Mouse (Mus musculus) Muller cell, postnatal 12 days (primary cell): Measurements from ENCODE around the gene Eif4g2.

Experiments
- DNase-seq: peaks from one replicate; pipeline ENCODE4 v3.0.0-alpha.2; 2015; ENCODE audit errors: inconsistent ontology term

The Eif4g2 gene

GRCm38 (mm10) chr7:111082822-111083732, at the start of gene Eif4g2:
Eif4g2 (minus strand) TSS chr7:111083030.
- DNase-seq: peak; percentile 99

DNA sequence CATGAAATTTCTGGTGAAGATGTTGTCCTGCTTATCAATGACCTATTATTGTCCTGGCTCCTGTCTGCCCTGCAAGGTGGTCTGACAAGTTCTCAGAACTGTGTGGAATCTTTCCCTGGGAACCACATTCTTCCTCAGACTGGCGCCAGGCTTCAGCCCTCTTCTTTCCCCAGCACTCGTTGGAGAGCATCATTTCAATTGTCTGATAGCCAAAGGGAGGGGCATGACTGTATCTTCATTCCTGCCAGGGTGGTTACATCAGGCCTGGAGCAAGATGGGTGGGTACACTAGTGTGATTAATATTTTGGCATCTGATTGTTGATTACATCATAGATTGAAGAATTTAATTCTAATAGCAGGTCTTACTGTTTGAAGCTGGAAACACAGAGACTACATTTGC, 49.8 kb upstream of the Eif4g2 start:
- DNase-seq: peak; percentile 42

- no peak for DNase-seq
These were observed 44.0 kb upstream of the Eif4g2 start for GRCm38 (mm10) chr7:111126636-111127395.

DNA sequence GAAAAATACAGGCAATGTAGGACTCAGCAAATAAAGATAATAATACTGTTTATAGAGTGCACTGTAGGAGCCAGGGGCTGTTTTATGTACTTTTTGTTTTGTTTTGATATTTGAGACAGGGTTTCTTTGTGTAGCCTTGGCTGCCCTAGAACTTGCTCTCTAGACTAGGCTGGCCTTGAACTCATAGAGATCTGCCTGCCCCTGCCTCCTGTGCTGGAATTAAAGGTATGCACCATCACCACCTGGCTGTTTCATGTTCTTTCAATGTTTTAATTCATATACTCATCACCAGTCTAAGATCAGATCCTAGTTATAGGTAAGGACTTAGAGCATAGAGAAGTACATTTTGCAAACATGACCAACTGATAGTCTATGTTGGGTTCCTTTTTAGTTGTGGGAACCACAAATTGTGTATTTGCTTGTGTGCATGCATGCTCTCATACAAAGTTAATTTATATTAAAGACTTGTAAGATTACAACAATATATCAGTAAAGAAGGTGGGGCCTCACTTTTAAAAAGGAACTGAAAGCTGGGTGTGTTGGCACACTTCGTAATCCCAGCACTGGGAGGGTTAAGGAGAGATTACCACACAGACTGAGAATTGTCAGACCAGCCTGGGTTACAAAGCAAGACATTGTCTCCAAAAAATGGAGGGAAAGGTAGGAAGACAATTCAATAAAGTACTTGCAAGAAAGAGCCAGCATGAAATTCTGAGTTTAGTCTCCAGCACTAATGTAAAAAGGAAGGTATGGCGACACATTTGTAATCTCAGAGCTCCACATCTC, 41.1 kb upstream of the Eif4g2 start:
- no peak for DNase-seq

DNA sequence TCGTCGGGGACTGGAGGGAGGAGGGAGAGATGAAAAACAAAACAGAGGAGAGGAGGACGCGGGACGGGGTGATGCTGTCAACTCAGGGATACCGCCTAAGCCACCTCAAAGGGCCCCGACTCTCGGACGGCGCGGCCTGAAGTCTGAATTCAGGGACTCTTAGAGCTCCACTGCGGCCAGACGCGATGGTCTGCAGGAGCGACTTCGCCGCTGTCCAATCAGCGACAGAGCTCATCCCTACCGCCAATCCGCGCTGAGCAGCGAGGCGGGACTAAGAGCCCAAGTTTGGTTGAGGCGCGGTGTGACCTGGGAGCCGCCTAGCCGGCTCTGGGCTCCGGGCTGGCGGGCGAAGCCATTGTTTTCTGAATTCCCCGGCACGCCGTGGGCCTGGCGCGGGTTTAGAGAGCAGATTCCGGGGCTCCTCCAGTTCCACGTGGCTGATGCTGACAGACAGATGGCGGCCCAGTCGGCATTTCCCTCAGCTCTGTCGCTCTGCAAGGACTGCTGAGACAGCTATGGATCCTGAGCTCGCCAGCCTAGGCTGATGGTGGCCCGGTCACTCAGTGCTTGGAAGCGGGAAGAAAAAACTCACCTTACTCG, 39.8 kb upstream of the Eif4g2 start:
- DNase-seq: peak; percentile 97

DNA sequence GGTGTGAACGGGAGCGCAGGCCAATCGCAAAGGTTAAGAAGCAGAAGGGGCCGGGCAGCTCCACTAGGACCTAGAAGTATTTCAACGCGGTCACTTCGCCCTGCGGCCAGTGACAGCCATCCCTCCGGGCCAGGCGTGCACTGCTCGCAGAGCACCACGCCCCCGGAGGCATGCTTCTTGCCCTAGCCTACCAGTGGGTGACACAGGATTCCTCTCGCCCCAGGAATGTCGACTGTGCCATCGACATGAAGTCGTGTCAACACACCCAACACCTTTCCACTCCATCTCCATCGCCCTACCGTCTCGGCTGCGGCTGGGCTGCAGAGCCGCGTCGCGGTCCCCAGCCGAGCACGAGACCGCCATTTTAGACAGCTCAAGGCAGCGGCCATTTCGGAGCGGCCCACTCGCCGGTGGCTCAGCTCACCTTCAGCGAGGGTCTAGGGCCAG, 39.3 kb upstream of the Eif4g2 start:
- DNase-seq: no peak

- DNase-seq: no peak
These were observed 38.7 kb upstream of the Eif4g2 start for GRCm38 (mm10) chr7:111121522-111121921.

DNA sequence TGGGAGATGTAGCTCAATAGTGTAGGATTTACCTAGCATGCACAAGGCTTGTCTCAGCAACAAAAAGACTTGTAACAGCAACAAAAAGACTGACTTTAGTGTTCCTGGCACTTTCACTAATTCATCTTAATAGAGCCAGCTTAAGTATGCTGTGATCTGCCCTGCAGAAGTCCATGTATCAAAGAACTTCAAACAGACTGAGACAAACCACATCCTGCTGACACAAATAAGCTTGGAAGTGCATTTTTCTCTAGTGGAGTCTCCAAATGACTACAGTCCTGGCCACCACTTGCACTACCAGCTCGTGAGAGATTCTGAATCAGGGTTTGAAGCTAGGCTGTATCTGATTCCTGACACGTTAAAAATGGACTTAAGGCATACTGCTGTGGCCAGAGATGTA, 26.7 kb upstream of the Eif4g2 start:
- DNase-seq: peak; percentile 24

DNA sequence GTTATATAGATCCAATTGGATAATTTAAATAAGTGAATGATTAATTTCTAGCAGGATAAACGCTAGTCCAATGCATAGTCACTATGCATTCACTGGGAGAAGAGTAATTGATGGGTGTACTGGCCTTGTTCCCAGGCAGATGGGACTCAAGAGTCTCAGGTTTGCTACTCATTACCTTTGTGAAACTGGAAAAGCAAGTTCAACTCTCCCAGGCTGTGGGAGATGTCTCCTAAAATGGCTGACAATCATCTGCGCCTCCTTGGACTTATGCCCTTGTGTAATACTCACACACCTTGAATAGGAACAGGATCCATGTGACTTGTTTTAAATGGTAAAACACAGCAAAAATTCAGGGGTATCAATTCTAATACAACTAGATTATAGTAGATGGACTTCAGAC, 26.3 kb upstream of the Eif4g2 start:
- DNase-seq: no peak

DNA sequence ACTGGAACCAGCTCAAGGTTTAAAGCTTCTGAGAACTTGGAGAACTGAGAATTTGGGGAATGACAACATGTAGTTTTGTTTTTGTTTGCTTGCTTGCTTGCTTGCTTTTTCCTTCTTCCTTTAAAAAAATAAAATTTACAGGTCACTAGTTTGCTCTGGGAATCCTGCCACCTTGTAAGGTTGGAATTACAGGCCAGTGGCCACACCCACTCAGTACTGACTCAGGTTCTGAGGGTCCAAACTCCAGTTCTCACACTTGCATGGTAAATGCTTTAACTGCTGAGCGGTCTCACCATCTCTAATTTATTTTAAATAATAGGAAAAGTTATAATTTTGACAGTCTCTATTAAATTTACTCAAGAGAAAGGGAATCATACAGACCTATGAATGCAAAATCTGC, 15.4 kb upstream of the Eif4g2 start:
- no peak for DNase-seq

DNA sequence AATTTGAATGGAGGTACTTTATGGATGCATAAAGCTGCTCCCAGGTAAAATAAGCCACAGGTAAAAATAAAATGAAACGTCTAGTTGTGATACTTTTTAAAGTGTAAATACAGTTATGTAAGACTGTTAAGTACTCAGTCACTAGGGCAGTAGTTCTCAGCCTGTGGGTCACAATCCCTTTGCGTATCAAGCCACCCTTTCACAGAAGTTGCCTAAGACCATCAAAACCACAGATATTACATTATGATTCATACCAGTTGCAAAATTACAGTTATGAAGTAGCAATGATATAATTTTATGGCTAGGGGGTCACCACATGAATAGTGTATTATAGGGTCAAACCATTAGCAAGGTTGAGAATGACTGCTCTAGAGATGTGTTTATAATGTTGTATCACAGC, 12.3 kb upstream of the Eif4g2 start:
- no peak for DNase-seq

GRCm38 (mm10) chr7:111085153-111085552, 2.3 kb upstream of the Eif4g2 start:
- no peak for DNase-seq

- DNase-seq: no peak
These were observed 1.6 kb upstream of the Eif4g2 start for GRCm38 (mm10) chr7:111084443-111084842.

DNA sequence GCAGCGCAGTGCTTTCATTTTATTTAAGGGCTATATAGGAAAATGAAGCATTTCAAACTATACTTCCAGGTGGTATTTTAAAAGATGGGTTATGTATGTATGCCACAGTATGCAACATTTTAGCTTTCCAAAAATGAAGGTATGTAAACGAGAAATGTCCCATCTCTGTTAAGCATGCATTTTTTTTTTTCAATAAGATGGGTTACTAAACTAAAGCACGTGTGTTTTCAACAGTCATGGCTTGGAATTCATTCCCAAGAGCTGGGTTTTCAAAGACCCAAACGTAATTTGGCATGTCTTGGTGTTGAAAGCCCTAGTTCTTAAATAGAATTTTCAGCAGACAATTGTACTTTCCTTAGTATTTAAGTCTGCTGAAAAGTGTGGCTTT, 897 bp upstream of the Eif4g2 start:
- DNase-seq: no peak

GRCm38 (mm10) chr7:111082043-111082821, 598 bp downstream of the Eif4g2 start:
- peak; percentile 90 for DNase-seq

DNA sequence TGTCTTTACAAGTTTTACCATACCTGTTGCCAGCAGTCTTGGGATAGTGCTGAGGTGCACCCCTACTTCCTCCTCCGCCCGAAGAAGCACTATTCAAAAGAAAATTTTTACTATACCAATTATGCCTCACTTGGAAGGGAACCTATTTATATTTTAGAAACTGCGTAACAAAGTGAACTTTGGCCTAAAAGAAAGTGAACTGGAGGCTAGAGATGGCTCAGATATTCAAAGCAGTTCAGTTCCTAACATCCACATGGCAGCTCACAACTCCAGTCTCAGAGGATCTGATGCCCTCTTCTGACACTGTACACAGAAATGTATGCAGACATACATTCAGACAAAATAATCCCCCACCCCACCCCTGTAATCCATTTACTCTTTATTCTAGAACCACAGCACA, 2.0 kb downstream of the Eif4g2 start:
- DNase-seq: no peak

DNA sequence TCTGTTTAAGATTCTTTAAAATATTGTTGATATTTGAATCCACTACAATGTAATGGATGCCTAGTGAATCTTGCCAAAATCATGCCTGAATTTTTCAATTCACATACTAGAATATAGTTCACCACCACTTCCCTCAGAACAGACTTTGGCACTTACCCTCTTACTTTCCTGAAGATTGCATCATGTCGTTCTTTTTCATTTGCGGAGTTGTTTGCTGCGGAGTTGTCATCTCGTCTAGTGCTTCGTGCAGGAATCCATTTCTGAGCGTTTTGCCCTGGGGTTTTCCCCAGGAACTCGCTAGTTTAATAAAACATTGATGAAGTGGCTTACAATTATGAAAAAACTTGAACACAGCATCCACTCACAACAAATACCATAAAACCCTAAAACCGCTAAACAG, 2.8 kb downstream of the Eif4g2 start:
- no peak for DNase-seq

DNA sequence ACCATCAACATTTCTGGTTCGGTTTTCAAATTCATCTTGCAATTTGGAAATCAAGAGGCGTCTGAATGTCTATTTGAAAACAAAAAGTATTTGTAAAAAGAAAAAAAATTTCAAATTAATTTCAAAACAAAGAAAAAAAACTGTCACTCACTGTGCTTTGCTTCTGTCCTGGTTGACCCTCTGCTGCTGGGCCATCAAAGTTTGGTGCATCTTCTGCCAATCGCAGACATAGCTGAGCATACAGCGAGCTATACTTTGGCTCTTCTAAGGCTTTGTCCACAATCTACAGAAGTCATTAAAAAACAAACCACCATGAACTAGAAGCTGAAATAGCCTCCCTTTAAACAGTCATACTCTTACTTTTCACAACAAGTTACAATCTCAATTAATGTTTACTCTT, 4.6 kb downstream of the Eif4g2 start:
- no peak for DNase-seq

DNA sequence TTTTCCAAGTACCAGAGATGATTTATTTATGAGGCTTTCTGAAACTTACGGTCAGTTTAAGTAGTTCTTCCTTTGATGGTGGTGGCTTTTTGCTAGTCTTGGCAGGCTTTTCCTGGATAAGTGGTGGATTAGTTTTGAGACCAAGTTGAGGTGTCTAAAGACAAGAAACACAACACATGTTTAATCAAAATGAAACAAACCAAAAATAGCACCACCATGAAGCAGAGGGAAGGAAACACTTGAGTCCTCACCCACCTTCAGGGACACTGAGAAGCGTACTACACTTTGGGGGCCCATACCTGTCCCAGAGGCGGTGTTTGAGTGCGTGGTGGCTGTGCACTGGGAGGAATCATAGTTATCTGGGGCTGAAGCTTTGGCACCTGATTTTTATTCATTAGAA, 7.5 kb downstream of the Eif4g2 start:
- DNase-seq: no peak

DNA sequence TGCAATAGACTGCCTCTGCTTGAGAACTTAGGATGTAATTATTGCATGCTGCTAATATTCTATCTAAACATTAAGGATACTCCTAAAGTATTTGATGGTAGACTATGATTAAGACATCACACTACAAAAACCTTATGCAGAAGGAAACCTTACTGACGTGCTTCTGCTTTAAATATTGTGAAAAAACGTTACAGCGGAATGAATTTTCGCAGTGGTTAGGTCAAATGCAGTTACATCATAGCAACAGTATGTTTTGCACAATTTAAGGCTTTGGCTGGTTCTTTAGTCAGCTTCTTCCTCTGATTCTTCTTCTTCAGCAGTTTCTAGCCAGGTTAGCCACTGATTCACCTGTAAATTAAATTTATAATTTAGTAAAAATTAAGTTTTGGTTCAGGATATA, 10.4 kb downstream of the Eif4g2 start:
- no peak for DNase-seq

DNA sequence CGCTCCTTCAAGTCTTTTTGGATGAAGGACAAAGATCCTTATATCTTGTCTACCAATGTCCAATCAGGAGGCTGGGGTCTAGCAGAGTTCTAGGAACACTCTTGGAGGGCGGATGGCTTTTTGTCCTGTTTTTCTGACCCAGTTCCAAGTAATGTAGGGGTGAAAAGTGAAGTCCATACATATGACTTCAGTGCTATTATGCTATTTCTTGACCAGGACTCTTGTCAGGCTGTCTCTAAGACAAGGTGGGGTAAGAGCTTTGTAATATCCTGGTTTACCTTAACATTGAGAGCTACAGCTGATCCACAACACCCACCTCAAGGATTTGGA, 12.7 kb downstream of the Eif4g2 start:
- DNase-seq: no peak
